Mouse (Mus musculus) c-Kit-negative CD71-positive TER-119-positive erythroid progenitor cells, embryonic 14.5 days (primary cell): ENCODE measurements around the gene Dclk3.

ENCODE experiments used
- DNase-seq: peaks from one replicate; pipeline ENCODE4 v3.0.0-alpha.2; 2013; ENCODE audit warnings: low read depth, low spot score

The Dclk3 gene

GRCm38 (mm10) chr9:111439836-111440201 is 938 bp downstream of the Dclk3 start:
- DNase-seq: no peak

- no peak for DNase-seq
Measured at GRCm38 (mm10) chr9:111440446-111440845, 1.6 kb downstream of the Dclk3 start.

GRCm38 (mm10) chr9:111441151-111441550 is 2.3 kb downstream of the Dclk3 start:
- no peak for DNase-seq

GRCm38 (mm10) chr9:111446204-111446603 is 7.3 kb downstream of the Dclk3 start:
- DNase-seq: no peak

- no peak for DNase-seq
Measured at GRCm38 (mm10) chr9:111448976-111449375, 10.1 kb downstream of the Dclk3 start.

GRCm38 (mm10) chr9:111449880-111450279 is 11.0 kb downstream of the Dclk3 start:
- no peak for DNase-seq

GRCm38 (mm10) chr9:111450853-111451404 is 12.0 kb downstream of the Dclk3 start:
- no peak for DNase-seq

GRCm38 (mm10) chr9:111453895-111454294 is 15.0 kb downstream of the Dclk3 start:
- no peak for DNase-seq

GRCm38 (mm10) chr9:111457176-111457935 is 18.5 kb downstream of the Dclk3 start:
- no peak for DNase-seq

GRCm38 (mm10) chr9:111457936-111458310 is 19.0 kb downstream of the Dclk3 start:
- DNase-seq: no peak

GRCm38 (mm10) chr9:111459466-111459865 is 20.6 kb downstream of the Dclk3 start:
- DNase-seq: no peak

- DNase-seq: no peak
Measured at GRCm38 (mm10) chr9:111460201-111460814, 21.4 kb downstream of the Dclk3 start.

- DNase-seq: no peak
Measured at GRCm38 (mm10) chr9:111461415-111462103, 22.7 kb downstream of the Dclk3 start.

- no peak for DNase-seq
Measured at GRCm38 (mm10) chr9:111465666-111466065, 26.8 kb downstream of the Dclk3 start.

GRCm38 (mm10) chr9:111473686-111474457 is 35.0 kb downstream of the Dclk3 start:
- no peak for DNase-seq

- DNase-seq: no peak
Measured at GRCm38 (mm10) chr9:111474458-111474745, 35.5 kb downstream of the Dclk3 start.

GRCm38 (mm10) chr9:111475281-111475680 is 36.4 kb downstream of the Dclk3 start:
- DNase-seq: no peak

- no peak for DNase-seq
Measured at GRCm38 (mm10) chr9:111475973-111476372, 37.1 kb downstream of the Dclk3 start.

GRCm38 (mm10) chr9:111476479-111477016 is 37.7 kb downstream of the Dclk3 start:
- no peak for DNase-seq

GRCm38 (mm10) chr9:111478853-111479490 is 40.1 kb downstream of the Dclk3 start:
- no peak for DNase-seq

- no peak for DNase-seq
Measured at GRCm38 (mm10) chr9:111481011-111481410, 42.1 kb downstream of the Dclk3 start.
